Mouse (Mus musculus) brain, adult 10 weeks (tissue): Measurements from ENCODE around the gene Naip1. TPM values are rescaled to one million over a fixed set of nuclear protein-coding genes. Genes with fewer than 3 reads are reported as not detected.

Source experiments
- polyA plus RNA-seq: library from polyadenylated mRNA; stranded (reverse); fragments of 350-450 nt; fragmentation: Illumina TruSeq; extraction: RNeasy Lipid Tissue Mini Kit (QIAGEN cat#74804); gene quantifications from one replicate; pipeline ENCODE4 v1.2.3, GENCODE M21; 2015; ENCODE audit warnings: low read depth, low replicate concordance

The Naip1 gene
- polyA plus RNA-seq: not detected

DNA sequence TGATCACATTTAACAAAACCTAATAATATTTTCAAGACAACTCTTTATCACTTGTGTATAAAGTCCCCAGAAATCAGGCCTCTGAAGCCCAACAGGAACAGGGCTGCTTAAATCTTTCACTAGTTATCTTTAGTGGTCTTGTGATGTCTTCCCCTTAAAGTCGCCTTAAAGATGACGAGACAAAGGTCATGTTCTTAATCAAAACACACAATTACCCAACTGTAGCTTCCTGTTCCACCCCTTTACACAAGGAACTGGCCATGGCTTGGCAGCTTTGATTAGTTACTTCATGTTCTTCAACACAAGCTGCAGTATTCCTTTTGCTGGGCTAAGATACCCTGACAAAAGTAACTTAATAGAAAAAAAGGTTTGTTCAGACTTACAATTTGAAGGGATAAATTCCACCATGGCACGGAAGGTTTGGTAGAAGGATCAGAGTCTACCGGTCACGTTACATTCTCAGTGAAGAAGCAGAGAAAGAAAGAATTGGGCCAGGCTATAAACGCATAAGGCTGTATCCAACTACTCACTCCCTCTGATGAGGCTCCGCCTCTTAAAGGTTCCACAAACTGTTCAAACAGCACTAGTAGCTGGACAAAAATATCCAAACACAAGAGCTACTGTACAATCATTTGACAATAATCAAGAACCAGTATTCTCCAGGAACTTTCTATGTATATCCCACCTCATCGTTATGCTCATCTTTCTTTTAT is at the start of gene Naip1:
Naip1 (minus strand) TSS at position 455 of the 713 bp plus-strand sequence.

DNA sequence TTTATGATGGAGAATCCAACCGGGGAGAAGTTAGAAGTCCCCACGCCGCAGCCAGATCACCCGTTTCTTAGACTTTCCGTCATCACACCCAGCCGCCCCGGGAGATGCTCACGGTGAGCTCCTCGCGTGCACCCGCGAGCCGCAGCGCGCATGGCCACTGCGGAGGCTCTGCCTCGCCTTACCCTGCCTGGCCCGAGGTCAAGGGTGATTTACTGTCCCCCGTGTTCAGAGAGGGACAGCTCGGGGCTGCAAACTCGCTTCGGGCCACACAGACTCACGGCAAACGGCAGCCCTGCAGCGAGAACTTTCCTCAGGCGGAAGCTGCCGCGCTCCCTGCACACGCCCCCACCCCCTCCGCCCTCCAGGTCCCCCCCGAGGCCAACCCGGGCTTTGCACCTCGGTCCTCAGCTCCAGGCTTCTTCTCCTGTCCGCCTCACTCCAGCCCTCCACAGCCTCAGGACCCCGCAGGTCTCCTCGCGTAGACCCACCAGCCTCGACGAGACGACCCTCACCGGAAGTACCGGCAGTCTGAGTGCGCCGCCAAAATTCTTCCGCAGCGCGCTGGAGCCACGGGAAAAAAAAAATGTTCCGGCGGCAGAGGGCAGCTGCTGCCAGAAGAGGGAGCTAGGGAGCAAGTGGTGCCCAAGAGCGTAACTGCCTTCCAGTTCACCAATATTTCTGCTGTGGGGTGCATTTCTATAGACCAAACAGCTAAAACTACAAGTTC is 39.6 kb upstream of the Naip1 start, which contains the start of gene Gtf2h2:
Gtf2h2 (minus strand) TSS at position 519 of the 727 bp plus-strand sequence.

Other genes with a start within 250 kb of the Naip1 start
- 0.80 TPM for gene Naip5, start 206.5 kb downstream of the Naip1 start, polyA plus RNA-seq
- gene Naip6, start 135.2 kb downstream of the Naip1 start, polyA plus RNA-seq: 0.22 TPM
- gene Gtf2h2, start 39.7 kb upstream of the Naip1 start, polyA plus RNA-seq: 55.1 TPM
- gene Ocln, start 99.8 kb upstream of the Naip1 start, polyA plus RNA-seq: 10.9 TPM
- 1.0 TPM for gene Marveld2, start 164.1 kb upstream of the Naip1 start, polyA plus RNA-seq
- gene Ak6, start 198.1 kb upstream of the Naip1 start, polyA plus RNA-seq: 180 TPM
- gene Rad17, start 198.2 kb upstream of the Naip1 start, polyA plus RNA-seq: 14.6 TPM
- gene Taf9, start 198.7 kb upstream of the Naip1 start, polyA plus RNA-seq: 28.1 TPM
- not detected for gene Ccdc125, start 216.8 kb upstream of the Naip1 start, polyA plus RNA-seq